Mouse (Mus musculus): Measurements from ENCODE around the gene Rp9. TPM values are rescaled to one million over a fixed set of nuclear protein-coding genes. Genes with fewer than 3 reads are reported as not detected.

Gene Rp9
- total RNA-seq, 2 experiments from 2014 or later = 31.6 to 35.5 TPM

DNA sequence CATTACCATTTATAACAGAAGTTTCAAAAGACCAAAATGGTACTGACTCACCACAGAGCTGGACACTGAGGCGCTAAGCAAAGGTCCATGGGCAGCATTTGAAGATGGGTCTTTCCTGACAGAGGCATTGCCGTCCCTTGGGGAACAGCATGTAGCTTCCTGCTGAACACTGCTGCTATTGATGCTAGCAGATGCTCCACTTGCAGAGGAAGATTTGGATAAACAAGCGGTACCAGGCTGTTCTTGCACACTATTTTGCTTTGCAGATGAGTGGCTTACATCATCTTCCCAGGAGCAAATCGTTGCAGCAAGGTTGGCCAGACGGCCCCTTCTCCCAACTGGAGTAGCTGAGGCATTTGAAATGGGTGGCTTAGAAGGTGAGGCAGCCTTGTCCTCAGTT lies 93.5 kb downstream of the Rp9 start:
- DNase-seq (ENCODE audit: low spot score in 2 of 2) = no peak

DNA sequence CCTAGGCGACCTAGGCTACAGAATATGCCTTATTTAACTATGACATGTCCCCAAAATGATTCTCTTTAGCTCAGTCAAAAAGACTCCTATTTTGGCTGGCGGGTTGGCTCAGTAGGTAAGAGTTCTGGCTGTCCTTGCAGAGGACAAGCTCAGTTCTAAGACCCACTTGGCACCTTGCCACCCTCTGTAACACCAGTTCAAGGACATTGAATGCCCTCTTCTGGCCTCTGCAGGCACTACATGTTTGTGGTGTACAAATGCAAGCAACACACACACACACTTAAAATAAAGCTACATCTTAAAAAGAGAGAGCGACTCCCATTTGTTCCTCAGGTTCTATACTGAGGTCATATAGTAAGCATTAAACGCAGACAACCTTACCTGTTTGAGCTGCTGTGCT lies 96.8 kb downstream of the Rp9 start:
- DNase-seq (ENCODE audit: low spot score in 2 of 2) = no peak

DNA sequence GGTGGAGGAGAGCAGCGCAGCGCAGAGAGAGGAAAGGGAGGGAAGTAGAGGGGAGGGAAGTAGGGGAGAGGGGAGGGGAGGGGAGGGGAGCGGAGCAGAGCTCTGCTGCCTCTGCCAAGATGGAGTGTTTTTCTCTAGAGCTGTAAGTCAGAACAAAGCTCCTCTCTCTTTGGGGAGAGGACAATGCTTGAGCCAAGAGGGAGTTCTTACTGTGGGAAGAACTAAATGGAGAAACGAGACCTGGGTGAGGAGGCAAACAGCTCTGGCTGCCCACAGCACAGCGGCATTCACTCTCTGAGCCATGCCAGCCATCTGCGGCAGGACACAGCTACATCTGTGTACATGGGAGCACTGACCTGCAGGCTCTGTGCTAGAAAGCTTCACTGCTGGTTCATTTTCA lies 101.5 kb downstream of the Rp9 start:
- no peak for DNase-seq (ENCODE audit: low spot score in 2 of 2)

- no peak for DNase-seq (ENCODE audit: low spot score in 2 of 2)
Measured at GRCm38 (mm10) chr9:22366621-22367020, 102.9 kb downstream of the Rp9 start.

- DNase-seq (ENCODE audit: low spot score in 2 of 2) = no peak
Measured at GRCm38 (mm10) chr9:22366221-22366620, 103.3 kb downstream of the Rp9 start.

Other genes starting within 250 kb of the Rp9 start
- gene Zfp809, start 244.0 kb downstream of the Rp9 start, total RNA-seq (2021) = 10 to 100 TPM; 35.5 to 44.0 TPM
- gene Zfp599, start 209.8 kb downstream of the Rp9 start, total RNA-seq (2021) = under 1 TPM; 0.50 to 0.61 TPM
- 1 to 10 TPM; 4.4 to 4.7 TPM for gene Zfp810, start 162.1 kb downstream of the Rp9 start, total RNA-seq (2021)
- 1 to 10 TPM; 1.9 to 2.3 TPM for gene Anln, start 80.6 kb downstream of the Rp9 start, total RNA-seq (2021)
- 1 to 10 TPM; 3.2 to 5.0 TPM for gene 9530077C05Rik, start 58.2 kb downstream of the Rp9 start, total RNA-seq (2021)
- gene Gm17545, start 15.5 kb downstream of the Rp9 start, total RNA-seq (2021) = not detected
- gene Bbs9, start 6.0 kb upstream of the Rp9 start, total RNA-seq (2021) = 10 to 100 TPM; 12.5 to 16.5 TPM